Mouse (Mus musculus): ENCODE measurements around the gene Vegfa.
"Not testable (repeated sequence)": the region's sequence is repeated elsewhere in the genome, so short reads cannot be mapped to it uniquely, and the experiment has no call there.

Vegfa gene

GRCm38 (mm10) chr17:45996921-45997444 is 35.2 kb downstream of the Vegfa start:
- DNase-seq (ENCODE audit: low spot score): no peak

- no peak for DNase-seq (ENCODE audit: low spot score)
Observed at GRCm38 (mm10) chr17:45994281-45994817, 37.8 kb downstream of the Vegfa start.

GRCm38 (mm10) chr17:45986915-45987314 is 45.3 kb downstream of the Vegfa start:
- no peak for DNase-seq (ENCODE audit: low spot score)

GRCm38 (mm10) chr17:45986374-45986773 is 45.8 kb downstream of the Vegfa start:
- no peak for DNase-seq (ENCODE audit: low spot score)

GRCm38 (mm10) chr17:45983185-45983584 is 49.0 kb downstream of the Vegfa start:
- DNase-seq (ENCODE audit: low spot score): not testable (repeated sequence)

- no peak for DNase-seq (ENCODE audit: low spot score)
Observed at GRCm38 (mm10) chr17:45981841-45982240, 50.3 kb downstream of the Vegfa start.

- no peak for DNase-seq (ENCODE audit: low spot score)
Observed at GRCm38 (mm10) chr17:45979025-45979805, 53.0 kb downstream of the Vegfa start.

GRCm38 (mm10) chr17:45974461-45974860 is 57.7 kb downstream of the Vegfa start:
- no peak for DNase-seq (ENCODE audit: low spot score)

- DNase-seq (ENCODE audit: low spot score): no peak
Observed at GRCm38 (mm10) chr17:45973214-45973613, 59.0 kb downstream of the Vegfa start.

GRCm38 (mm10) chr17:45972405-45972804 is 59.8 kb downstream of the Vegfa start:
- DNase-seq (ENCODE audit: low spot score): no peak

GRCm38 (mm10) chr17:45971800-45972199 is 60.4 kb downstream of the Vegfa start:
- DNase-seq (ENCODE audit: low spot score): no peak

- DNase-seq (ENCODE audit: low spot score): no peak
Observed at GRCm38 (mm10) chr17:45970741-45971550, 61.2 kb downstream of the Vegfa start.

GRCm38 (mm10) chr17:45969596-45969995 is 62.6 kb downstream of the Vegfa start:
- no peak for DNase-seq (ENCODE audit: low spot score)

- DNase-seq (ENCODE audit: low spot score): no peak
Observed at GRCm38 (mm10) chr17:45968341-45968740, 63.8 kb downstream of the Vegfa start.

Measured in ovary, postnatal 14 days (tissue).